Mouse (Mus musculus) myocyte (in vitro differentiated cells): Measurements from ENCODE around the gene Bcl3. TPM values are rescaled to one million over a fixed set of nuclear protein-coding genes. Genes with fewer than 3 reads are reported as not detected.

ENCODE experiments used
- H3K27me3 ChIP-seq: one replicate; pipeline ENCODE4 v1.6.1; 2011; ENCODE audit not compliant: control insufficient read depth, insufficient read depth, insufficient read length
- H3K36me3 ChIP-seq: one replicate; pipeline ENCODE4 v1.6.1; 2011; ENCODE audit not compliant: control insufficient read depth, insufficient read depth
- H3K4me2 ChIP-seq: one replicate; pipeline ENCODE4 v1.6.1; 2011; ENCODE audit warnings: low read depth, control low read depth
- H3K4me3 ChIP-seq: one replicate; pipeline ENCODE4 v1.5.1; 2011; ENCODE audit warnings: mild to moderate bottlenecking, control low read depth, moderate library complexity
- H3K79me2 ChIP-seq: one replicate; pipeline ENCODE4 v1.6.1; 2011; ENCODE audit not compliant: control insufficient read depth, insufficient read depth
- H3ac ChIP-seq: one replicate; pipeline ENCODE4 v1.6.1; 2011; ENCODE audit not compliant: control insufficient read depth, insufficient read length
- CEBPB ChIP-seq: IDR thresholded peaks from 2 replicates; pipeline ENCODE4 v1.6.1; 2011; ENCODE audit warnings: mild to moderate bottlenecking, moderate library complexity; ENCODE audit not compliant: poor library complexity, insufficient read depth, severe bottlenecking
- E2F4 ChIP-seq: IDR thresholded peaks from one replicate; pipeline ENCODE4 v1.6.1; 2011; ENCODE audit warnings: mild to moderate bottlenecking, control low read depth, moderate library complexity; ENCODE audit not compliant: insufficient read depth
- MAX ChIP-seq: IDR thresholded peaks from one replicate; pipeline ENCODE4 v1.6.1; 2011; ENCODE audit warnings: low read depth, mild to moderate bottlenecking, control low read depth
- MYOD1 ChIP-seq, 3 experiments: IDR thresholded peaks; one replicate each; pipeline ENCODE4 v1.6.1; 2011; ENCODE audit warnings: control low read depth in 2 of 3, low read depth in 2 of 3, mild to moderate bottlenecking in 2 of 3, moderate library complexity in 1 of 3; ENCODE audit not compliant: insufficient read length in 2 of 3, control insufficient read depth in 1 of 3
- MYOG ChIP-seq, 3 experiments: IDR thresholded peaks; one replicate each; pipeline ENCODE4 v1.6.1; 2011; ENCODE audit warnings: control low read depth in 2 of 3, low read depth in 2 of 3, mild to moderate bottlenecking in 2 of 3; ENCODE audit not compliant: insufficient read length in 2 of 3, control insufficient read depth in 1 of 3, insufficient read depth in 1 of 3
- POLR2A ChIP-seq: IDR thresholded peaks from one replicate; pipeline ENCODE4 v1.6.1; 2011; ENCODE audit warnings: low read depth, mild to moderate bottlenecking, control low read depth, moderate library complexity; ENCODE audit not compliant: insufficient read length
- POLR2AphosphoS2 ChIP-seq: IDR thresholded peaks from one replicate; pipeline ENCODE4 v1.6.1; 2011; ENCODE audit warnings: low read depth, control low read depth; ENCODE audit not compliant: insufficient read length
- REST ChIP-seq: IDR thresholded peaks from one replicate; pipeline ENCODE4 v1.6.1; 2011; ENCODE audit warnings: mild to moderate bottlenecking, control low read depth, moderate library complexity; ENCODE audit not compliant: insufficient read depth, insufficient read length
- SRF ChIP-seq: IDR thresholded peaks from one replicate; pipeline ENCODE4 v1.6.1; 2011; ENCODE audit warnings: low read depth; ENCODE audit not compliant: control insufficient read depth, insufficient read length
- TCF12 ChIP-seq: IDR thresholded peaks from one replicate; pipeline ENCODE4 v1.6.1; 2011; ENCODE audit warnings: mild to moderate bottlenecking, control low read depth; ENCODE audit not compliant: poor library complexity, insufficient read depth, severe bottlenecking
- TCF3 ChIP-seq: IDR thresholded peaks from one replicate; pipeline ENCODE4 v1.6.1; 2011; ENCODE audit warnings: low read depth, control low read depth; ENCODE audit not compliant: insufficient read length
- USF1 ChIP-seq: IDR thresholded peaks from one replicate; pipeline ENCODE4 v1.6.1; 2011; ENCODE audit warnings: low read depth, mild to moderate bottlenecking, control low read depth, moderate library complexity
- polyA plus RNA-seq: library from polyadenylated mRNA; unstranded; fragments of >200 nt; fragmentation: generic; extraction: Trizol; gene quantifications from one replicate; pipeline ENCODE4 v1.2.1, GENCODE M21; 2012; ENCODE audit warnings: missing spikeins

Bcl3 gene
- polyA plus RNA-seq, 1 experiment, result 19.2 TPM

- H3K79me2 ChIP-seq, result peaks cover 3% of the 10 kb centered on the region
- H3K36me3 ChIP-seq, result no peaks in the 10 kb centered on the region
- peak overlapping the region; percentile 93 for H3K4me2 ChIP-seq
- TF ChIP-seq REST, result no peak
- peak; percentile 22 for TF ChIP-seq TCF3
- peak in 1 of 3 experiments; percentile 40 for TF ChIP-seq MYOD1 (IDR thresholded peaks at IDR 0.05; ENCODE audit: control insufficient read depth in 1 of 3, insufficient read length in 2 of 3, low read depth in 2 of 3)
- peak; percentile 62 for TF ChIP-seq POLR2A
- peak in 1 of 3 experiments; percentile 38 for TF ChIP-seq MYOG (IDR thresholded peaks at IDR 0.05; ENCODE audit: control insufficient read depth in 1 of 3, insufficient read depth in 1 of 3, insufficient read length in 2 of 3, low read depth in 2 of 3)
- TF ChIP-seq USF1, result no peak
- peak; percentile 88 for TF ChIP-seq POLR2AphosphoS2
- no peak overlapping the region for H3ac ChIP-seq
- H3K27me3 ChIP-seq, result no peaks in the 10 kb centered on the region
- peak overlapping the region; percentile 56 for H3K4me3 ChIP-seq
Observed at GRCm38 (mm10) chr7:19816224-19816771, 6.3 kb downstream of the Bcl3 start.

- H3K79me2 ChIP-seq, result peaks cover 3% of the 10 kb centered on the region
- no peaks in the 10 kb centered on the region for H3K36me3 ChIP-seq
- H3K4me3 ChIP-seq, result peak overlapping the region; percentile 56
- TF ChIP-seq MAX (no peak), REST (no peak), E2F4 (no peak), SRF (no peak), USF1 (no peak), POLR2AphosphoS2 (no peak), MYOG (IDR thresholded peaks at IDR 0.05; ENCODE audit: control insufficient read depth in 1 of 3, insufficient read depth in 1 of 3, insufficient read length in 2 of 3, low read depth in 2 of 3) (no peak), TCF12 (no peak), MYOD1 (IDR thresholded peaks at IDR 0.05; ENCODE audit: control insufficient read depth in 1 of 3, insufficient read length in 2 of 3, low read depth in 2 of 3) (no peak), CEBPB (no peak), TCF3 (no peak), POLR2A (no peak)
- no peaks in the 10 kb centered on the region for H3K27me3 ChIP-seq
- no peak overlapping the region for H3ac ChIP-seq
- peak overlapping the region; percentile 93 for H3K4me2 ChIP-seq
Observed at GRCm38 (mm10) chr7:19815296-19816223, 7.0 kb downstream of the Bcl3 start.

- Histone ChIP-seq H3K27me3 (no peaks in the 10 kb centered on the region), H3K36me3 (no peaks in the 10 kb centered on the region), H3K4me3 (no peak overlapping the region), H3K4me2 (no peak overlapping the region), H3K79me2 (peaks cover 3% of the 10 kb centered on the region), H3ac (no peak overlapping the region)
- TF ChIP-seq TCF3 (no peak), E2F4 (no peak), MYOD1 (IDR thresholded peaks at IDR 0.05; ENCODE audit: control insufficient read depth in 1 of 3, insufficient read length in 2 of 3, low read depth in 2 of 3) (no peak), POLR2A (no peak), TCF12 (no peak), CEBPB (no peak), MAX (no peak), USF1 (no peak), REST (no peak)
Observed at GRCm38 (mm10) chr7:19813579-19814122, 8.9 kb downstream of the Bcl3 start.

GRCm38 (mm10) chr7:19813161-19813560 lies 9.4 kb downstream of the Bcl3 start:
- no peak for TF ChIP-seq POLR2A
- no peak for TF ChIP-seq E2F4
- no peak for TF ChIP-seq POLR2AphosphoS2
- no peak for TF ChIP-seq MAX
- no peak for TF ChIP-seq TCF3
- no peak for TF ChIP-seq TCF12
- no peak for TF ChIP-seq MYOD1 (IDR thresholded peaks at IDR 0.05; ENCODE audit: control insufficient read depth in 1 of 3, insufficient read length in 2 of 3, low read depth in 2 of 3)
- no peak for TF ChIP-seq MYOG (IDR thresholded peaks at IDR 0.05; ENCODE audit: control insufficient read depth in 1 of 3, insufficient read depth in 1 of 3, insufficient read length in 2 of 3, low read depth in 2 of 3)
- no peak for TF ChIP-seq REST
- TF ChIP-seq USF1, result no peak
- no peak for TF ChIP-seq SRF
- TF ChIP-seq CEBPB, result no peak
- H3K36me3 ChIP-seq, result no peaks in the 10 kb centered on the region
- H3K79me2 ChIP-seq, result peaks cover 3% of the 10 kb centered on the region
- no peak overlapping the region for H3ac ChIP-seq
- no peak overlapping the region for H3K4me2 ChIP-seq
- no peaks in the 10 kb centered on the region for H3K27me3 ChIP-seq
- no peak overlapping the region for H3K4me3 ChIP-seq
